Mouse (Mus musculus) embryo, embryonic 11 days (tissue): ENCODE measurements at regions not wholly inside any gene's neighbourhood (a gene's known extent, or its start where the extent isn't known, plus 50 kb on each side); places are given as distances from the start of the nearest gene placed in this dataset.

Experiments used
- DNase-seq: peaks from one replicate; pipeline ENCODE4 v3.0.0-alpha.2; 2015

DNA sequence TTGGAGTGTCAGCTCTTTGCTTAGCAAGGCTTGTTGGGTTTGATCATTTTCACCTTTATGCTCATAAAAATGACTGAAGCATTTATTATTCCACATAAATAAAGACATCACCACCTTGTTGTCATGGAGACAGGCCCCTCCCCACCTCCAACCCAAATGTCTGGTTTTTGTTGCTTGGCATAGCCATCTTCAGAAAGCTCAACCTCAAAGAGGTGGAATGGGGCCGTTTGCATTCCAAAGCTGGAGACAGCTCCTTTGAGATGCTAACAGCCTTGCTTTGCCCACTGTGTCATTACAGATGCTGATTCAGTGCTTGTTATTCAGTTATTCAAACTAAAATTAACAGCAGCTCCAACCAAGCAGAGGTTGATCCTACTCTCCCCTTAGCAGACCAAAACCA is 51.9 kb upstream of the Lgalsl start:
- DNase-seq = no peak

GRCm38 (mm10) chr11:20883907-20884306 is 53.1 kb upstream of the Lgalsl start:
- no peak for DNase-seq

DNA sequence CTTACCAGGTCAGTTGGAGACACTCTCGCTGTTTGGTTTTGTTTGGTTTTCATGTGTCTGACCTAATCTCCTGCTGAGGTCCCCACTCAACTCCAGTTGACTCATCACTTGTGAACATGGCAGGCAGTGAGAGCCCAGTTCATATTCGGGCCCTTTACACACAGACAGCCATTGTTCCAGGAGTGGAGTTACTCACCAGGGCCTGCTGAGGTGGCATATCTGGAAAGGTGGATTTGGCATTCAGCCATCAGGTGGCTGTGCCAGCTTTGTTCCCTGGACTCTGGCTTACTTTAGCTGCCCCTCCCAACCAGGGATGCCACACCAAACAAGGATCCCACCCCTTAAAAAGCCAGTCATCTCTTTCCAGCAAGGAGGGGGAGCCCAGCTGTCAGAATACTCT is 56.2 kb upstream of the Lgalsl start:
- DNase-seq = no peak

DNA sequence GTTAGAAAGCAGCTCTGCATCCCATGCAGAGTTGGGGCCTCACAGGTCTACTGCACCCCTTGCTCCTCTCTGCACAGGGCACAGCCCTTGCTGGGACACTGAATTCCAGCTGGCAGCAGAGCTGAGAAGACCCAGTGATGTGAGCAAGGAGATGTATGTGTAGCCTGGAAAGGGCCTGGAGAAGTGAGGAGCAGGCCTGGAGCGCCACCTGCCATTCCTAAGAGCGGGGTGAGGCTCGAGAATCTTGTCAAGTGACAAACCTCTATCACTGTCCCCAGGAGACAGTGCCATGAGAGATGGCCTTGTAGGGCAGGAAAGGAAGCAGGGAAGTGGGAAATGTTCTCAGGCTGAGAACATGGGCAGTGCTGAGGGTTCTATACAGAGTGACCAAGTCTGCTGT is 59.6 kb upstream of the Lgalsl start:
- DNase-seq = no peak

- no peak for DNase-seq
These were observed 60.9 kb upstream of the Lgalsl start for GRCm38 (mm10) chr11:20891711-20892110.

DNA sequence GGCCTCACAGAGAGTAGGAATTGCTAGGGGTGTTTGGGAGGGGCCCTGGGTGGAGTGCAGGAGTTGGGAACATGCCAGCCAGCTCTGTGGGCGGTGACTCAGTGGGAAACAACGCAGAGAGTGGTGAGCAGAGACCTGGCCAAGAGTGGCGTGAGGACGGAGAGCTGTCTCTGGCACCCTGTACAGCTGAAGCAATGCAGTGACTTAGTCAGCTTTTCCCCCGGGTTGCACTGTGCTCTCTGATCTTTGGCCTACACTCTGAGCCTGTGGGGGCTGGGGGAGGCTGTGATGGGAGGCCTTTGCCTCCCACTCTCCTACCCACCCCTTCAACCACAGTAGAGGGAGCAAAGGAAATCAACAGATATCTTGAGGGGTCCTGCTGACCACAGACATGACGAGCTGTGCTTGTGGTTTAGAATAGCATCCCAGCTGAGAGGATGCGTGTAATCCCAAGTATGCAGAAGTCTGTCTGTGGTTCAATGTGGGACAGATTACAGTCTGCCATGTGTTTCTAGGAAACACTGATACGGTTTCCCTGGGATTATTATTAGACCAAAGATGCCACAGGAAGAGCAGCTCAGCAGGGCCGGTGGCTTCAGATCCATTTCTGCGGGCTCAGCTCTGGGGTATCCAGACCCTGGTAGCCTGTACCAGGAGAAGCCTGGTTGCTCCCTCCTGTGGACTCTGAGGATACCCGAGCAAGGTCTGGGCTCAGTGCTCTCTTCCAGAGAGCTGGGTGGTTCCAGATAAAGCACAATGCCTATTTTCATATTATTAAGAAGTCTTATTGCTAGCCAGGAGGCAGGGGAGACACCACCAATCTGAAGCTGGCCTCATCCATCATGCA is 65.6 kb upstream of the Lgalsl start:
- DNase-seq = no peak

- no peak for DNase-seq
These were observed 66.6 kb upstream of the Lgalsl start for GRCm38 (mm10) chr11:20897468-20897867.

DNA sequence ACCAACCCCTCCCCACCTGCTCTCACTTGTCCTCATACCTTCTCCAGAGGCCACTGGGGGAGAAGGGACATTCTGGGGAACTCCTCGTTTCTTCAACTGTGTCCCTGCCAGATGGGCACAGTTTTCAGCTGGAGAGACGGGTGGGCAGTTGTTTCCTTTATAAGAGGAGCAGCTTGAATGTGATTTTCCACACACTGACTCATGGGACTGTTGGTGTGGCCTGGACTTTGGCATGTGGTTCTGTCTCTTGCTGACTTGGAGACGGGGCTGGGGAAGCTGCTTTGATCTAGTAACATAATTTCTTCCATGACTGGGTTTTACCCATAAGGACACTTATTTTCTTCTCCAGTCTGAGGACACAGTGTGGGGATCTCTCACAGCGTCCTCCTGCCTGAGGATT is 67.7 kb upstream of the Lgalsl start:
- DNase-seq = no peak

- DNase-seq = no peak
These were observed 68.9 kb upstream of the Lgalsl start for GRCm38 (mm10) chr11:20899766-20900165.

DNA sequence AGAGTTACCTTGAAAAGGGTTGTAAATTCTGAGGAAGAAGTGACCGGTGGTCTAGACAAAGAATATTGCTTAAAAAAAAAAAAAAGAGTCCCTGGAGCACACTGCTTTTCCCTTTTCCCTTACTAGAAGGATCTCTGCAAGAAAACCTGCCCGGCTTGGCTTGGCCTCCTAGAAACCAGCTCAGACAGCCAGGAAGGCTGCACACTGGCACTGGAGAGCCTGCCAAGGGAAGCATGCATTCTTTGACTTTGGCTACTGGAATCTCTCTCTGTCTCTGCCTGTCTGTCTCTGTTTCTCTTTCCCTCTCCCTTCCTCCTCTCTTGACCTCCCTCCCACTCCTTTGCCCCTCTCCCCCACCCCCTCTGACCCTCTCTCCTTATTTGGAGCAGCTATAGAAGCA is 71.1 kb upstream of the Lgalsl start:
- no peak for DNase-seq

DNA sequence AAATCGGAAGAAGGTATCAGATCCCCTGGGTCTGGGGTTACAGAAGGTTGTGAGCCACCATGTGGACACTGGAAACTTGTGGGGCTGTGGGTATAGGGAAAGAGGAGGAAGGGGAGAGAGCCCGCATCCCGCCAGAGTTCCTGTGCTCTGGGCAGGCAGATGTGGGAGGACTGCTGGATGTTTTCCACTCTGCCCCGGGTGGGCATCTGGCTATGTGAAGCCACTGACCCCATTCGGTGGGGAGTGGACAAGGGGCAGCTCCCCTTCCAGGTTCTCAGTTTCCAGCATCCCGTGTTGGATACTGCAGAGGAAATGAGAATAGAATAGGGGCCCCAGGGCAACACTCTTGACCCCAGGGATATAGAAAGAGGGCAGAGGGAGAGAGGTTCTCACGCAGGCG is 72.1 kb upstream of the Lgalsl start:
- no peak for DNase-seq

DNA sequence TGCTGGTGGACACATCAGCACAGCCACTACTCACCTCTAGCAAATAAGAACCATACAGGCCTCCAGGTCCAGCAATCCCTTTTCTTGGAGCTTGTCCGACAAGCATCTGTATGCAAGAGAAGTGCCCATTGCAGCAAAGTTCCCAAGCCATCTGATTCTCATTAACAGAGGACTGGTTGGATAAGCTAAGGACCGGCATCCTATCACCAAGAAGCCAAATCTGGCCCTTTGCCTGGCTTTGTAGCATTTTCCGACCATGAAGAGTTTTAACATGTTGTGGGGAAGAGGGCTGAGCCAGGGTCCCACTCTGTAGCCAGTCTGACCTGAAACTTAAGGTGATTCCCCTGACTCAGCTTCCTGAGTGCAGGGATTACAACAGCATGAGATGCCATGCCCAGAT is 77.1 kb upstream of the Lgalsl start:
- DNase-seq = no peak

GRCm38 (mm10) chr11:20908471-20908870 is 77.6 kb upstream of the Lgalsl start:
- no peak for DNase-seq

DNA sequence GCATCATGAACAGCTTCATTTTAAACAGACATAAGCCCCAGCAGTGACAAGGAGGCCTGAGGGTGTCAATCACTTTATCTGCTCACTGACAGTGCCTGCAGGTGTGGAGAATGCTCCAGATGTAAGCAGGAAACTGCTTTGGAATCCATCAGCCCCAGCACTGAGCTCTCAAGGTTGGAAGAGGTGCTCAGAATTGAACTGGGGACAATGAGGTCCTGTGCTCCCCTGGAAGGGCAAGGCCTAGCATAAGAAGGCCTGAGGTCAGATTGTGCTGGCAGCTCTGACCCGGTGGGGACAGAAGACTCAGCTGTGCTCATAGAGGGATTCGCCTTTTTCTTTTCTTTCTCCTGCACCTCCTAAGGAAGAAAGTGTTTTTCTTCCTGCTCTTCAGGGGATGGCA is 82.2 kb upstream of the Lgalsl start:
- no peak for DNase-seq

GRCm38 (mm10) chr11:20913598-20914296 is 82.9 kb upstream of the Lgalsl start:
- DNase-seq = peak; percentile 89

DNA sequence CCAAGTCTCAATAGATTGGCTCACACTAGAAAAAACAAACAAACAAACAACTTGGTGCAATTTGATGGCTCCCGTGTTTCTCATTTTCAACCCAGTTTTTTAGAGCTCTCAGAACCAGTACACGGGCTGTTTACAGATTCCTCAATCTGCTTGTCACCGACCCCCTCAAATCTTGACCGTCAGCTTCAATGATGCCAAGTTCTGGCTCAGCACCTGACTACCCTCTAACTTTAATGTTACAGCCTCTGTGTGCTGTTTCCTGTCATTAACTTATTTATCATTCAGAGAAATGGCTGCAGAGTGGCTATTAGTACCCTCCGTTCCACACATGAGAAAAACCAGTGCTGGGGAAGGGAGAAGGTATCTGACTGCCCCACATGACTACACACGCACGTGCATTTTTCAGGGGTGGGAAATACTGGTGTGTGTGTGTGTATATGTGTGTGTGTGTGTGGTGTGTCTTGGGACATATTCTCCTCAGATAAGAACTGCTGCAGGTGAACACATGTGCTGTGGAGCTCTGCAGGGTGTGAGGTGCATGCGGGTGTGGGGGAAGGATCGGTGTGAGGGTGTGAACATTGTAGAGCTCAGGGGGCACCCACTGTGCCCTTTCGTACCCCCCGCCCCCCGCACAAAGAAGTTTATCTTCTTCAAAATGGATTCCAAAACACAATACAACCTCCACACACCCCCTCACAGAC is 83.6 kb upstream of the Lgalsl start:
- no peak for DNase-seq

DNA sequence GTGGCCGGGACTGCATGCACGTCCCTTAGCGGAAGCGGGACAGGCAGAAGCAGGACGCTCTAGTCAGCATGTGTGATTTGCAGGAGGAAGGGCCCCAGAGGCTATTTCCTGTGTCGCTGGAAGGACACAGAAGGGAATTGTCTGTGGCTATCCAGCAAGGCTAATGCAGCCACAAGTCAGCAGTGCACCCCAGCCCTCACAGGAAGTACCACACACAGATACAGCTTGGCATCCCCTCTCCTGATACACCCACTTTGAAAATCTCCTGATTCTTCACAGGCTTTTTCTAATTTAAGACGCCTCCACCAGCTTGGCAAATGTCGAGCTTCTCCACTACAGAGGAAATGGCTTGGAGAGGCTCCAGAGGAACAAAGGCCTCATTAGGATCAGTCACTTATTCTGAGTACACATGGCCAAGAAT is 84.3 kb upstream of the Lgalsl start:
- peak; percentile 62 for DNase-seq

DNA sequence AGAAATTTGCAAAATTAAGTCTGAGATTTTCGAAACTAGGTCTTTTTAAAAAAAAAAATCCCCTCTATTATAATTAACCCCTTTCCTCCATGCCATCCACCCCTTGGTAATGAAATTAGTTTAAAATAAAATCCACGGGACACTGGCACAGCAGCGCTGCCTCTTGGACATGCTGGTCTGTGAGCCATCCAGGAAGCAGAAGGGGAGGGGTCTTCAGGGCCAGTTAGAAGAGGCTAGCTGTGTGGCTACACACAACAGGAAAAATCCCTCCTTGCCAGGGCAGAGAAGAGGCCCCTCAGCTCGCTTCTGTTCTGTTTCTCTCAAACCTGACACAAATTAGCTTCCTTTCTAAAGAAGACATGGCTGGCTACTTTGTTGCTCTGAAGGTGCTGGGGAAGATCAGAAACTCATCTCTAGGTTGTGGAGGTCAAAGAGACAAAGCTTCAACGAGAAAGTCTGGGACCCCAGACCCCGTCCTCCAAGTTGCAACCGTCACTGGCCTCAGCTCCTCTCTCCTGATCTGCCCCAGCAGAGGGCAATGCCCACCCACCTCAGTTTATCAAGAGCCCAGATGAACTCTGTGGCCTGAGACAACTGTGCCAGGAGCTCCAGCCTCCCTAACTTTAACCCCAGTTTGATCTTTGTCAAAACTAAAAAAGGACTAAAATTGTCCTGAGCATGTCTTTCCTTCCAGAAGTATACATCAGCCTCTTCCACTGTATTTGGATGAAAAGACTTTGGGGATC is 85.0 kb upstream of the Lgalsl start:
- DNase-seq = peak; percentile 41

DNA sequence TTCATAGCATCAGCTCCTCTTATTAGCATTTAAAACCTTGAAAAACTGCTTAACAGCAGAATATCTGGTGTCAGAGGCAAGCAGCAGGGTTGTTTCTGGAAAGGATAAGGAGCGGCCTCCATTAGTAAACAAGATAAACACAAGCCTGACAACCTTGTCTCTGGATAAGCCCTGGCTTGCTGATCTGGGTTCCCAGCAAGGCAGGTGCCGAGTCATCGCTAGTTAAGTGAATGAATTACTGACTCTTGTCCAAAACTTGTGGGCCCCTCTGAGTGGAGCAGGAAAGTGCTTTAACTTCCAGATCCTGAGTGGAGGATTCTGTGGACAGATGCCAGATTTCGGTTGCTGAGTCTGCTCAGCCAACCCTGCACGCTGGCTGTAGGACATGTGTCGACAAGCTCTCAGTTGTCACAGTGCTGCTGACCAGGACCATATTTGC is 85.6 kb upstream of the Lgalsl start:
- DNase-seq = no peak

- DNase-seq = no peak
These were observed 86.1 kb upstream of the Lgalsl start for GRCm38 (mm10) chr11:20916961-20917360.

GRCm38 (mm10) chr11:20917483-20917882 is 86.6 kb upstream of the Lgalsl start:
- no peak for DNase-seq

DNA sequence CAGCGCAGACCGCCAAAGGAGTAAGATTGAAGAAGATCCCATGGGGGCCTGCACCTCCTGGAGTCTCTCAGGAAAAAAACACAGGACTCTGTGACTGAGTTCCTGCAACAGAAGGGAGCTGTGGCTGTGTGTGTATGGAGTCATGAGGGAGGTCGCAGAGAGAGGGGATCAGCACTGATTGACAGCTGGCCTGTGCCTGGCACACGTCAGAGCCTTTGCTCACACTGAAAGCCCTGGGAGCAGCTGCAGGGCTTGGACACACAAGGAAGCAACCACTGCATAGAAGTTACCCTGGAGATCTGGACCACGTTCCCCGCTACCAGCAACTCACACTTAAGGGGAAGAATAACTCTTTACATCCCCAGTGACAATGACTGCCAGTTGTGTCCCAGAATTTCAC is 92.3 kb upstream of the Lgalsl start:
- peak; percentile 49 for DNase-seq

DNA sequence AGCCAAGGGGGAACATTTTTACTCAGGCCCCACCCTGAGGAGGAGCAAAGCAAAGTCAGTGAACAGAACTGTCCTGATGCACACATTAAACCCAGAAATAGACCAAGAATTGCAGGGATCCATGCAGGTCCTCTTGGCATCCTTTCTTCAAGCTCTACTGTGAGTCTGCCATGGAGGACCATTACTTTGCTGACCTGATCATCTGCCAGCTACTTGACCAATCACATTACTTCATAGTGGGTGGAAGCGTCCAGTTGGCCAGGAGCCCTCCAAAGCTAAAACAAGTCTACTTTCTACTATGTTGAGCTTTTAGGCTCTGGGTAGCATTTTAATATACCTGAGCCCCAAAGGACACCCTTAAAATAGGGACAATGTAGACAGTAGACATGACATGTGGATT is 98.6 kb upstream of the Lgalsl start:
- DNase-seq = no peak
